Mouse (Mus musculus) kidney, adult 11 months (tissue): ENCODE measurements around the gene Fars2.

Source experiments
- DNase-seq: peaks from one replicate; pipeline ENCODE4 v3.0.0; 2022

Fars2 gene

GRCm38 (mm10) chr13:36222721-36223120 lies 105.5 kb downstream of the Fars2 start:
- DNase-seq: no peak

GRCm38 (mm10) chr13:36224431-36224830 lies 107.2 kb downstream of the Fars2 start:
- peak; percentile 28 for DNase-seq

- DNase-seq: peak; percentile 9
These were observed 125.0 kb downstream of the Fars2 start for GRCm38 (mm10) chr13:36242261-36242660.

GRCm38 (mm10) chr13:36253936-36254335 lies 136.7 kb downstream of the Fars2 start:
- DNase-seq: no peak

GRCm38 (mm10) chr13:36257213-36257612 lies 140.0 kb downstream of the Fars2 start:
- no peak for DNase-seq

- no peak for DNase-seq
These were observed 142.5 kb downstream of the Fars2 start for GRCm38 (mm10) chr13:36259754-36260153.

GRCm38 (mm10) chr13:36261299-36261698 lies 144.1 kb downstream of the Fars2 start:
- DNase-seq: no peak

GRCm38 (mm10) chr13:36263240-36264095 lies 146.3 kb downstream of the Fars2 start:
- no peak for DNase-seq

- no peak for DNase-seq
These were observed 147.2 kb downstream of the Fars2 start for GRCm38 (mm10) chr13:36264391-36264790.

- DNase-seq: no peak
These were observed 148.1 kb downstream of the Fars2 start for GRCm38 (mm10) chr13:36265342-36265744.

- no peak for DNase-seq
These were observed 150.2 kb downstream of the Fars2 start for GRCm38 (mm10) chr13:36267399-36267798.

GRCm38 (mm10) chr13:36270867-36271266 lies 153.7 kb downstream of the Fars2 start:
- DNase-seq: no peak

GRCm38 (mm10) chr13:36273497-36273896 lies 156.3 kb downstream of the Fars2 start:
- no peak for DNase-seq

- DNase-seq: no peak
These were observed 159.0 kb downstream of the Fars2 start for GRCm38 (mm10) chr13:36276194-36276593.

- DNase-seq: peak; percentile 26
These were observed 164.8 kb downstream of the Fars2 start for GRCm38 (mm10) chr13:36282018-36282417.

GRCm38 (mm10) chr13:36282785-36283544 lies 165.8 kb downstream of the Fars2 start:
- peak; percentile 45 for DNase-seq

GRCm38 (mm10) chr13:36283545-36284067 lies 166.4 kb downstream of the Fars2 start:
- DNase-seq: no peak

GRCm38 (mm10) chr13:36284097-36284496 lies 166.9 kb downstream of the Fars2 start:
- DNase-seq: no peak

GRCm38 (mm10) chr13:36285235-36285634 lies 168.0 kb downstream of the Fars2 start:
- no peak for DNase-seq

GRCm38 (mm10) chr13:36293511-36293910 lies 176.3 kb downstream of the Fars2 start:
- DNase-seq: no peak

GRCm38 (mm10) chr13:36294503-36294902 lies 177.3 kb downstream of the Fars2 start:
- no peak for DNase-seq

GRCm38 (mm10) chr13:36295848-36296247 lies 178.6 kb downstream of the Fars2 start:
- peak; percentile 15 for DNase-seq

- no peak for DNase-seq
These were observed 179.4 kb downstream of the Fars2 start for GRCm38 (mm10) chr13:36296574-36296973.
